Mouse (Mus musculus): ENCODE results near the gene Tmem252. TPM values are rescaled to one million over a fixed set of nuclear protein-coding genes. Genes with fewer than 3 reads are reported as not detected.

Gene Tmem252
- polyA plus RNA-seq, 1 experiment from 2014 or later, result 17.5 TPM

DNA sequence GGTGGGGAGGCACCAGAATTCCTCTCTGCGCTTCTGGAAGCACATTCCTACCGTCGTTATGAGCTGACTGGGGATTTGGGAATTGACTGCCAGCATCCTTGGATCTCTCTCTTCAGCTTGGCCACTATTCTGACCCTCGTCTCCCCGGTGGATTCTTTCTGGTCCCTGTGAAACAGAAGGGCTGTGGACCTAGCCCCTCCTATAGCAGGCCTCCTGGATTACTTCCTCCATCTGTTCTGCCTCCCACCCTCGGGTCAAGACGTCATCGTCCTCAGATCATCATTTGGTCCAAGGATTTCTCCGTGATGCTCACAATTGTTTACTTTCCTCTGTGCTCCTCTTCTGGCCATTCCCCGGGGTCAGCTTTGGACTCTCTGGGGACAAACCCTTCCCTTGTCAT lies 28.8 kb upstream of the Tmem252 start:
- H3K27me3 ChIP-seq (ENCODE audit: insufficient read depth, low read length), result no peaks in the 10 kb centered on the region
- H3K36me3 ChIP-seq (ENCODE audit: insufficient read depth, low read length), result no peaks in the 10 kb centered on the region
- no peak overlapping the region for H3K4me3 ChIP-seq (replicated peaks; ENCODE audit: low read depth, low read length)
- H3K27ac ChIP-seq, result no peak overlapping the region
- no peak overlapping the region for H3K4me2 ChIP-seq (ENCODE audit: low read length)
- TF ChIP-seq CTCF (IDR thresholded peaks at IDR 0.05; ENCODE audit: low read depth), result no peak
- no peaks in the 10 kb centered on the region for H3K4me1 ChIP-seq (replicated peaks; ENCODE audit: insufficient read depth, low read length)
- no peaks in the 10 kb centered on the region for H3K9me3 ChIP-seq (replicated peaks; ENCODE audit: low read length)
- ATAC-seq (replicated peaks; ENCODE audit: low FRiP score, low read depth) (no peak), DNase-seq (ENCODE audit: low spot score) (no peak)
- H3K9ac ChIP-seq (ENCODE audit: low read depth, low read length), result no peak overlapping the region
- WGBS, result 39% methylated on average over 10 of the region's 10 CpGs

DNA sequence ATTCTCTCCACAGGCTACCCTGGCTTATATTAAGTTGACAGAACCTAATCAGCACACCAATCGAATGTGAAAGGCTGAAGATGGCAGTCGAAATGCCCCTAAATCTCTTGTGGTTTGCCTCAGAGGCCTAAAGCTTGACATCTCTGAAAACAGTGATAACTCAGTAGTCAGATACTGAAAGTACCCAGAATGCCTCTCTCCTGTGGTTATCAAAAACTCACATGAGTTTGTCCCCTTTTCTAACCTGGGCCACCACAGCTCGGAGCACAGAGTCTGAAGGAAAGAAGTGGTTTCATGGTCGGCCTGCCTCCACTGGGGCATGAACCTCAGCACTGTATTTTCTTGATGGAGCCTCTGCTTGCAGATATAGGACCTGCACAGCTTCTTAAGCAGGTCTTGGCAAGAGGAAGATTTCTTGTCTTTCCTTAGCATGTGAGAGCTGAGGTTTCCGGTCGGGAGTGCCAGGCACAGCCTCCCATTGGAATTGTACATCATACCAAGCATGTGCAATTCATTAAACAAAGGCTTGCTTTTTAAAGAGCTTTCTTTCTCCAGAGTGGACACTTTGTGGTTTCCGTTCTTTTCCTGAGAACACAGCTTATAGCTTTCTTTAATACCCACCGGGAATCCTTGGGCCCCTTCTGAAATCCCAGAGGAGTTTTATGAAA lies 27.5 kb upstream of the Tmem252 start:
- no peak overlapping the region for H3K27ac ChIP-seq
- DNase-seq (ENCODE audit: low spot score), result no peak
- 73% methylated on average over 8 of the region's 8 CpGs for WGBS
- H3K4me2 ChIP-seq (ENCODE audit: low read length), result no peak overlapping the region
- no peak for ATAC-seq (replicated peaks; ENCODE audit: low FRiP score, low read depth)
- H3K4me3 ChIP-seq (replicated peaks; ENCODE audit: low read depth, low read length), result no peak overlapping the region
- H3K4me1 ChIP-seq (replicated peaks; ENCODE audit: insufficient read depth, low read length), result no peaks in the 10 kb centered on the region
- TF ChIP-seq CTCF (IDR thresholded peaks at IDR 0.05; ENCODE audit: low read depth), result no peak
- H3K9ac ChIP-seq (ENCODE audit: low read depth, low read length), result no peak overlapping the region
- H3K27me3 ChIP-seq (ENCODE audit: insufficient read depth, low read length), result no peaks in the 10 kb centered on the region
- no peaks in the 10 kb centered on the region for H3K36me3 ChIP-seq (ENCODE audit: insufficient read depth, low read length)
- H3K9me3 ChIP-seq (replicated peaks; ENCODE audit: low read length), result no peaks in the 10 kb centered on the region

DNA sequence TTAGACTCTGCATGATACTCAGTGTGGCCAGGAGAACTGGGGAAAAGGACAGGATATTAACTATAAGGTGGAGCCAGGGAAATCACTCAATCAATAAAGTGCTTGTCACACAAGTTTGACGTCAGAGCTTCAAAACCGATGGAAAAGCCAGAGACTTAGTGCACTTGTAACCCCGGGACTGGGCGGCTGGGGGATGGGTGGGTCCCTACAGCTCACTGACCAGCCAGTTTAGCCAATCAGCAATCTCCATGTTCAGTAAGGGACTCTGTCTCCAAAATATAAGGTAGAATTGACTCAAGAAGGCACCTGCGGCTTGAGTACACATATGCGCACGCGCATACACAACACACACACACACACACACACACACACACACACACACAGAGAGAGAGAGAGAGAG lies 25.8 kb upstream of the Tmem252 start:
- ATAC-seq (replicated peaks; ENCODE audit: low FRiP score, low read depth) (no peak), DNase-seq (ENCODE audit: low spot score) (no peak)
- no peak overlapping the region for H3K4me3 ChIP-seq (replicated peaks; ENCODE audit: low read depth, low read length)
- H3K9me3 ChIP-seq (replicated peaks; ENCODE audit: low read length), result no peaks in the 10 kb centered on the region
- WGBS, result 75% methylated on average over 8 of the region's 8 CpGs
- H3K9ac ChIP-seq (ENCODE audit: low read depth, low read length), result no peak overlapping the region
- H3K4me1 ChIP-seq (replicated peaks; ENCODE audit: insufficient read depth, low read length), result no peaks in the 10 kb centered on the region
- no peaks in the 10 kb centered on the region for H3K27me3 ChIP-seq (ENCODE audit: insufficient read depth, low read length)
- H3K4me2 ChIP-seq (ENCODE audit: low read length), result no peak overlapping the region
- no peak for TF ChIP-seq CTCF (IDR thresholded peaks at IDR 0.05; ENCODE audit: low read depth)
- H3K36me3 ChIP-seq (ENCODE audit: insufficient read depth, low read length), result no peaks in the 10 kb centered on the region
- no peak overlapping the region for H3K27ac ChIP-seq

DNA sequence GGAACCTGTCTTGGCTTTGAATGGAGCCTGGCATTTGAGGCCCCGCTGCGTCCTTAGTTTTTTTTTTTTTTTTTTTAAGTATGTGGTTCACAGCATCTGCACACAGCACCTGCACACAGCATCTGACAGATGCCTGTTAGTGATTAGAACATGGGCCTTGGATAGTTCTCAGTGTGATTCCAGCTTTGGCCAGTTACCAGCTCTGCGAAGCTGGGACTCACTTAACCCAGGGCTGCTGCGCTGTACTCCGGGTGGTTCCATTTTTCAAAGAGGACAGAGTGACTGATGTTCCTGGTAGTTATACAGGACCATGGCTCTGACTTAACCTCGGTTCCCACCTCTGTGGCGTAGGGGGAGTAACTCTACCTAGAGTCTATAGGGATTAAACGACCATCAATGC lies 23.4 kb upstream of the Tmem252 start:
- WGBS, result 59% methylated on average over 8 of the region's 8 CpGs
- Histone ChIP-seq H3K9ac (ENCODE audit: low read depth, low read length) (no peak overlapping the region), H3K27ac (no peak overlapping the region), H3K27me3 (ENCODE audit: insufficient read depth, low read length) (no peaks in the 10 kb centered on the region), H3K4me1 (replicated peaks; ENCODE audit: insufficient read depth, low read length) (no peaks in the 10 kb centered on the region), H3K36me3 (ENCODE audit: insufficient read depth, low read length) (no peaks in the 10 kb centered on the region), H3K4me2 (ENCODE audit: low read length) (no peak overlapping the region), H3K4me3 (replicated peaks; ENCODE audit: low read depth, low read length) (no peak overlapping the region), H3K9me3 (replicated peaks; ENCODE audit: low read length) (no peaks in the 10 kb centered on the region)
- DNase-seq (ENCODE audit: low spot score), result no peak
- TF ChIP-seq CTCF (IDR thresholded peaks at IDR 0.05; ENCODE audit: low read depth), result no peak
- ATAC-seq (replicated peaks; ENCODE audit: low FRiP score, low read depth), result no peak

DNA sequence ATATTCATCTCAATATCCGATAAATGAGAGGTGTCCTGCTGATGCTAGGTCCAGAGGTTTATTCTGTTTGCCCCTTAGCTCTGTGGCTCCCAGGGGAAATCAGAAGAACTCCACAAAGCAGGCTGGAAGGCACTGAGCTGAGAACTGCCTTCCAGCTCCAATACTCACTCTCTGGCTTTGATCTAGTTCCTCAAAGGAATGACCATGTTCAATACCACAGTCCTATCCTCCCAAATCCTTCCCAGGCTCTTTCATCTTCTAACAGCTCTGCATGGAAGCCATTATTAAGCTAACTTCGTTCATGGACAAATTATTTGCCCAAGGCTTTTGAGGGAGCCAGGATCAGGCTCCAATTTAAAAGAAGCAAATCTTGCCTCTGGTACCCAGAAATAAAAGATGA lies 22.2 kb upstream of the Tmem252 start:
- WGBS, result 58% methylated on average over 2 of the region's 2 CpGs
- H3K36me3 ChIP-seq (ENCODE audit: insufficient read depth, low read length), result no peaks in the 10 kb centered on the region
- H3K27ac ChIP-seq, result no peak overlapping the region
- no peaks in the 10 kb centered on the region for H3K4me1 ChIP-seq (replicated peaks; ENCODE audit: insufficient read depth, low read length)
- ATAC-seq (replicated peaks; ENCODE audit: low FRiP score, low read depth) (no peak), DNase-seq (ENCODE audit: low spot score) (no peak)
- no peak overlapping the region for H3K4me2 ChIP-seq (ENCODE audit: low read length)
- H3K27me3 ChIP-seq (ENCODE audit: insufficient read depth, low read length), result no peaks in the 10 kb centered on the region
- no peaks in the 10 kb centered on the region for H3K9me3 ChIP-seq (replicated peaks; ENCODE audit: low read length)
- H3K4me3 ChIP-seq (replicated peaks; ENCODE audit: low read depth, low read length), result no peak overlapping the region
- no peak overlapping the region for H3K9ac ChIP-seq (ENCODE audit: low read depth, low read length)
- no peak for TF ChIP-seq CTCF (IDR thresholded peaks at IDR 0.05; ENCODE audit: low read depth)

DNA sequence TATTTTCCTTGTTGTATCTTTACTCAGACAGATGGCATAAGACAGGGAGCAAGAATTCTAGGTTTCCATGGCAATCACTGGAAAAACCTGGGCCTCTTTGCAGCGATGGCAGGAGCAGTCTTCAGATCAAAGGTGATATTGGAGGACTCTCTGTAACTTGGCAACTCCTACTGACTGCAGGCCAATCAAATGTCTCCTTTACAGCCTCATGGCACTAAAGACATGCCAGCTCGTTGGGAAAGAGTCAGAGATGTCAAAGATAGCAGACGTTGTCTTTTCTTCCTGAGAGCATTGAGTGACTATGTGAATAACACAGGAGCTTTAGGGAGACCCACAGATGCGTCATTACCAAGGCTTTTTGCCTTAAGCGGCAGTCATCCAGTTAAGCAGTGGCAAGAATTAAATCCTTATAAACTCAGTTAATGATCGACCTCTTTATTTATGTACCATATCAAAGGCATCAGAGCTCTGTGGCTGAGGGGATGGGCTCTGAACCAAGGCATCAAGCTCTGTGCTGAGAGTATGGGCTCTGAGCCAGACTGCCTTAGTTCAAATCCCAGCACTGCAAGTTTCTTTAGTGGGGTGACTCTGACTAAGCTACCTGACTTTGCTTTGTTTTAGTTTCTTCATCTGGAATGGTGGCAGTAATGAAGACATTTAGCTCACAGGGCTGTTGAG lies 21.3 kb upstream of the Tmem252 start:
- Histone ChIP-seq H3K4me2 (ENCODE audit: low read length) (no peak overlapping the region), H3K4me1 (replicated peaks; ENCODE audit: insufficient read depth, low read length) (no peaks in the 10 kb centered on the region), H3K9ac (ENCODE audit: low read depth, low read length) (no peak overlapping the region), H3K9me3 (replicated peaks; ENCODE audit: low read length) (no peaks in the 10 kb centered on the region), H3K27me3 (ENCODE audit: insufficient read depth, low read length) (no peaks in the 10 kb centered on the region), H3K4me3 (replicated peaks; ENCODE audit: low read depth, low read length) (no peak overlapping the region), H3K36me3 (ENCODE audit: insufficient read depth, low read length) (no peaks in the 10 kb centered on the region), H3K27ac (no peak overlapping the region)
- no peak for TF ChIP-seq CTCF (IDR thresholded peaks at IDR 0.05; ENCODE audit: low read depth)
- WGBS, result 27% methylated on average over 6 of the region's 6 CpGs
- ATAC-seq (replicated peaks; ENCODE audit: low FRiP score, low read depth) (no peak), DNase-seq (ENCODE audit: low spot score) (no peak)

Measured in kidney, postnatal 0 days (tissue).